Comparison of ENCODE assay signal across 8 mouse cellular contexts in the genomic region with DNA sequence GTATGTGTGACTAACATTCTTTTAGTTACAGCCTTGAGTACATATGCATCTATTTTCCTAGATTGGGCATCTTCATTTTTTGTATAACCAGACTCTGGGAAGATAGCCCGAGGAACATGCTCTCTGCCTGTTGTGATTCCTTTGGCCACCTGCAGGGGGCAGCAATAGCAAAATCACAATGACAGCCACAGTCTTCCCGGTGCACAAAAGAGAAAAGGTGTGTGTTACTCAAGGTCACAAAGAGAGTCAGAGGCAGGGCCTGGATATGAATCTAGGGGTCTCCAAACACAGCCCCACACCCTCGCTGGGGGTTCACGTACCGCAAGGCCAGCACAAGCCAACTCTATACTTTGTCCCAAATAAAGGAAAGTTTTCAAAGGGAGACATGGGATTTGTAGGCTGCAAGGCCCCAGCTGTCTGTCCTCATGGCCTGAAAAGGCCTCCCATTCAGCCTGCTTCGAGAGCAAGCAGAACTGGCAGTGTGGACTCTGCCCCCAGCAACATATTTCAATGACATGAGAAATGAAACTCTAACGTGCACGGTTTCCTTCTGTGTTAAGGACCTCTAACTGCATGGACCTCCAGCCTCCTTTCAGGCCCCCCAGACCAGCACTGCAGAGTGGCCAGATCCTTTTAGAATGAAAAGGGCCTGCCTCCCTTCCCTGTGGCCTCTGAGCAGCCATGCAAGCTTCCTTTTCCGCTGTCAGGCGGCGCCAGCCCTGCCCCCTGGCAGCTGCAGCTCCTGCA. TPM values are rescaled to one million over a fixed set of nuclear protein-coding genes. Genes with fewer than 3 reads are reported as not detected.
DNase-seq lines count a peak whose midpoint lies in the region; ATAC-seq lines count a peak whose summit lies in the region.

No protein-coding gene starts in this region.

- peak; percentile 78 for DNase-seq in CD4-positive, CD25-positive, alpha-beta regulatory T cell, adult 2 months (ENCODE audit: low read depth, low spot score)
- peak; percentile 82 for DNase-seq in NIH3T3 (ENCODE audit: low read depth)
- peak; percentile 61 for DNase-seq in embryo, embryonic 11 days
- peak; percentile 68 for DNase-seq in kidney, postnatal 10 days
- peak; percentile 66 for DNase-seq in lung, postnatal 36 days
- DNase-seq in right cerebral cortex, adult 2 months (ENCODE audit: low spot score in 2 of 2): peak; percentile 68 to 71
- DNase-seq in urinary bladder, postnatal 4 days (ENCODE audit: low spot score in 2 of 2): no peak

- ATAC-seq in heart, embryonic 16.5 days (replicated peaks; ENCODE audit: extremely low read depth, insufficient read depth, low FRiP score): peak; percentile 47; the same call in 1 of the 2 replicates

- H3K9me3 ChIP-seq in heart, embryonic 16.5 days (replicated peaks; ENCODE audit: control insufficient read depth, low read length): no peaks in the 10 kb centered on the region

- H3K4me1 ChIP-seq in heart, embryonic 16.5 days (ENCODE audit: control insufficient read depth, insufficient read depth, low read length): 0 out of 2 replicates have a peak, but pooled peaks cover 2% of the 10 kb centered on the region

- no peaks in the 10 kb centered on the region for H3K36me3 ChIP-seq in heart, embryonic 16.5 days (ENCODE audit: control insufficient read depth, insufficient read depth)

- H3K4me2 ChIP-seq in heart, embryonic 16.5 days (ENCODE audit: low read depth, low read length): no peak overlapping the region

- H3K27ac ChIP-seq in heart, embryonic 16.5 days (ENCODE audit: low read length): no peak overlapping the region

- no peaks in the 10 kb centered on the region for H3K27me3 ChIP-seq in heart, embryonic 16.5 days (ENCODE audit: control insufficient read depth, insufficient read depth, low read length)

- no peak overlapping the region for H3K4me3 ChIP-seq in heart, embryonic 16.5 days (ENCODE audit: low read length)

- H3K9ac ChIP-seq in heart, embryonic 16.5 days (ENCODE audit: low read length): no peak overlapping the region

- WGBS in heart, embryonic 16.5 days: 47% methylated on average over 11 of the region's 11 CpGs

RNA-seq across cellular contexts. Expression of gene Whrn, which starts 15.5 kb away (rescaled TPM):
- polyA plus RNA-seq in heart, embryonic 16.5 days (2015; fragmentation: Nextera tagmentation; extraction: Ambion mirVana): 1.8 and 2.6 TPM in 2 replicates

Comparison
In these comparisons a context has a peak if more than half of its experiments do, and no peak if none do; other contexts are left out.
1. DNase-seq: peak in CD4-positive, CD25-positive, alpha-beta regulatory T cell, adult 2 months (single experiment), NIH3T3 (single experiment), embryo, embryonic 11 days (single experiment), kidney, postnatal 10 days (single experiment), lung, postnatal 36 days (single experiment) and right cerebral cortex, adult 2 months (2 of 2); none in urinary bladder, postnatal 4 days (0 of 2).